Mouse (Mus musculus) cortical plate, adult 2 months (tissue): ENCODE data around the gene Rasl10a.

ENCODE experiments used
- CTCF ChIP-seq: fragments of 200-500 bp; IDR thresholded peaks from 2 replicates; pipeline ENCODE4 v1.5.1; 2011; ENCODE audit warnings: mild to moderate bottlenecking, control low read depth, low read length; ENCODE audit not compliant: insufficient read depth; ENCODE audit errors: extremely low read depth
- POLR2A ChIP-seq: fragments of 200-500 bp; IDR thresholded peaks from 2 replicates; pipeline ENCODE4 v1.6.1; 2011; ENCODE audit warnings: mild to moderate bottlenecking, low read length, control low read depth; ENCODE audit not compliant: insufficient read depth; ENCODE audit errors: extremely low read depth

GRCm38 (mm10) chr11:5012213-5012715, 45.7 kb upstream of the Rasl10a start:
- TF ChIP-seq CTCF (no peak), POLR2A (no peak)
